Mouse (Mus musculus): Measurements from ENCODE around the gene Rplp2. TPM values are rescaled to one million over a fixed set of nuclear protein-coding genes. Genes with fewer than 3 reads are reported as not detected.

Rplp2 gene
- polyA plus RNA-seq, 1 experiment from 2014 or later = 1,709 TPM

GRCm38 (mm10) chr7:141433517-141434400 lies 13.4 kb upstream of the Rplp2 start:
- WGBS = 73% methylated on average over 15 of the region's 15 CpGs
- H3K9ac ChIP-seq (ENCODE audit: low read length) = peak overlapping the region; percentile 45
- no peaks in the 10 kb centered on the region for H3K27me3 ChIP-seq (replicated peaks; ENCODE audit: control insufficient read depth, insufficient read depth, low read length)
- DNase-seq (ENCODE audit: low spot score) (no peak), ATAC-seq (replicated peaks; ENCODE audit: low FRiP score, low TSS enrichment, low read depth) (no peak)
- H3K27ac ChIP-seq (ENCODE audit: low read depth) = no peak overlapping the region
- H3K9me3 ChIP-seq (ENCODE audit: control insufficient read depth, low read length) = no peaks in the 10 kb centered on the region
- H3K4me2 ChIP-seq (ENCODE audit: low read length) = peak overlapping the region; percentile 88
- peaks cover 30% of the 10 kb centered on the region for H3K4me1 ChIP-seq (replicated peaks; ENCODE audit: control insufficient read depth, insufficient read depth, low read length)
- peak overlapping the region; percentile 46 for H3K4me3 ChIP-seq (ENCODE audit: low read depth, low read length)
- H3K36me3 ChIP-seq (ENCODE audit: control insufficient read depth, insufficient read depth, low read length) = peaks cover 47% of the 10 kb centered on the region

GRCm38 (mm10) chr7:141434464-141434863 lies 12.7 kb upstream of the Rplp2 start:
- no peaks in the 10 kb centered on the region for H3K27me3 ChIP-seq (replicated peaks; ENCODE audit: control insufficient read depth, insufficient read depth, low read length)
- DNase-seq (ENCODE audit: low spot score) = peak; percentile 65
- peak overlapping the region; percentile 23; the same call in 1 of the 2 replicates for H3K27ac ChIP-seq (ENCODE audit: low read depth)
- WGBS = 23% methylated on average over 8 of the region's 8 CpGs
- no peak for ATAC-seq (replicated peaks; ENCODE audit: low FRiP score, low TSS enrichment, low read depth)
- peak overlapping the region; percentile 45 for H3K9ac ChIP-seq (ENCODE audit: low read length)
- peaks cover 28% of the 10 kb centered on the region for H3K4me1 ChIP-seq (replicated peaks; ENCODE audit: control insufficient read depth, insufficient read depth, low read length)
- no peaks in the 10 kb centered on the region for H3K9me3 ChIP-seq (ENCODE audit: control insufficient read depth, low read length)
- peaks cover 54% of the 10 kb centered on the region for H3K36me3 ChIP-seq (ENCODE audit: control insufficient read depth, insufficient read depth, low read length)
- peak overlapping the region; percentile 46 for H3K4me3 ChIP-seq (ENCODE audit: low read depth, low read length)
- H3K4me2 ChIP-seq (ENCODE audit: low read length) = peak overlapping the region; percentile 88

GRCm38 (mm10) chr7:141435129-141435855 lies 11.9 kb upstream of the Rplp2 start:
- Histone ChIP-seq H3K4me3 (ENCODE audit: low read depth, low read length) (peak overlapping the region; percentile 46), H3K36me3 (ENCODE audit: control insufficient read depth, insufficient read depth, low read length) (peaks cover 60% of the 10 kb centered on the region), H3K27me3 (replicated peaks; ENCODE audit: control insufficient read depth, insufficient read depth, low read length) (no peaks in the 10 kb centered on the region), H3K4me1 (replicated peaks; ENCODE audit: control insufficient read depth, insufficient read depth, low read length) (peaks cover 28% of the 10 kb centered on the region), H3K9me3 (ENCODE audit: control insufficient read depth, low read length) (no peaks in the 10 kb centered on the region), H3K9ac (ENCODE audit: low read length) (peak overlapping the region; percentile 45; the same call in 1 of the 2 replicates), H3K4me2 (ENCODE audit: low read length) (peak overlapping the region; percentile 88), H3K27ac (ENCODE audit: low read depth) (peak overlapping the region; percentile 23; the same call in 1 of the 2 replicates)
- ATAC-seq (replicated peaks; ENCODE audit: low FRiP score, low TSS enrichment, low read depth) = 0 out of 2 replicates have a peak, but pooled peaks have one; percentile 22
- WGBS = 6% methylated on average over 17 of the region's 17 CpGs
- peak; percentile 82 for DNase-seq (ENCODE audit: low spot score)

GRCm38 (mm10) chr7:141435856-141436522 lies 11.2 kb upstream of the Rplp2 start:
- no peak overlapping the region for H3K9ac ChIP-seq (ENCODE audit: low read length)
- 82% methylated on average over 9 of the region's 9 CpGs for WGBS
- H3K9me3 ChIP-seq (ENCODE audit: control insufficient read depth, low read length) = no peaks in the 10 kb centered on the region
- no peak overlapping the region for H3K27ac ChIP-seq (ENCODE audit: low read depth)
- no peak overlapping the region for H3K4me3 ChIP-seq (ENCODE audit: low read depth, low read length)
- DNase-seq (ENCODE audit: low spot score) (no peak), ATAC-seq (replicated peaks; ENCODE audit: low FRiP score, low TSS enrichment, low read depth) (no peak)
- peaks cover 32% of the 10 kb centered on the region for H3K4me1 ChIP-seq (replicated peaks; ENCODE audit: control insufficient read depth, insufficient read depth, low read length)
- H3K4me2 ChIP-seq (ENCODE audit: low read length) = peak overlapping the region; percentile 88
- H3K27me3 ChIP-seq (replicated peaks; ENCODE audit: control insufficient read depth, insufficient read depth, low read length) = no peaks in the 10 kb centered on the region
- H3K36me3 ChIP-seq (ENCODE audit: control insufficient read depth, insufficient read depth, low read length) = peaks cover 58% of the 10 kb centered on the region

GRCm38 (mm10) chr7:141436523-141436892 lies 10.7 kb upstream of the Rplp2 start:
- Histone ChIP-seq H3K9me3 (ENCODE audit: control insufficient read depth, low read length) (no peaks in the 10 kb centered on the region), H3K4me3 (ENCODE audit: low read depth, low read length) (peak overlapping the region; percentile 63), H3K27me3 (replicated peaks; ENCODE audit: control insufficient read depth, insufficient read depth, low read length) (no peaks in the 10 kb centered on the region), H3K4me1 (replicated peaks; ENCODE audit: control insufficient read depth, insufficient read depth, low read length) (peaks cover 32% of the 10 kb centered on the region), H3K9ac (ENCODE audit: low read length) (peak overlapping the region; percentile 66), H3K4me2 (ENCODE audit: low read length) (peak overlapping the region; percentile 88), H3K36me3 (ENCODE audit: control insufficient read depth, insufficient read depth, low read length) (peaks cover 58% of the 10 kb centered on the region), H3K27ac (ENCODE audit: low read depth) (no peak overlapping the region)
- 49% methylated on average over 2 of the region's 2 CpGs for WGBS
- ATAC-seq (replicated peaks; ENCODE audit: low FRiP score, low TSS enrichment, low read depth) = no peak
- no peak for DNase-seq (ENCODE audit: low spot score)

- Histone ChIP-seq H3K4me3 (ENCODE audit: low read depth, low read length) (peak within 1 kb of the TSS; percentile 63), H3K36me3 (ENCODE audit: control insufficient read depth, insufficient read depth, low read length) (peaks cover 51% of the 10 kb centered on the region), H3K27me3 (replicated peaks; ENCODE audit: control insufficient read depth, insufficient read depth, low read length) (no peaks in the 10 kb centered on the region), H3K9me3 (ENCODE audit: control insufficient read depth, low read length) (no peaks in the 10 kb centered on the region), H3K27ac (ENCODE audit: low read depth) (peak within 1 kb of the TSS; percentile 51; the same call in 1 of the 2 replicates), H3K4me2 (ENCODE audit: low read length) (peak within 1 kb of the TSS; percentile 88), H3K9ac (ENCODE audit: low read length) (peak within 1 kb of the TSS; percentile 66), H3K4me1 (replicated peaks; ENCODE audit: control insufficient read depth, insufficient read depth, low read length) (peaks cover 33% of the 10 kb centered on the region)
- peak; percentile 92 for DNase-seq (ENCODE audit: low spot score)
- WGBS = 5% methylated on average over 53 of the region's 53 CpGs
- ATAC-seq (replicated peaks; ENCODE audit: low FRiP score, low TSS enrichment, low read depth) = peak; percentile 76
Measured at GRCm38 (mm10) chr7:141437178-141438120, 9.7 kb upstream of the Rplp2 start, which contains the start of gene Slc25a22. Gene Slc25a22 (minus strand): TSS chr7:141437892.

GRCm38 (mm10) chr7:141438201-141438968 lies 8.8 kb upstream of the Rplp2 start:
- Histone ChIP-seq H3K36me3 (ENCODE audit: control insufficient read depth, insufficient read depth, low read length) (peaks cover 42% of the 10 kb centered on the region), H3K4me2 (ENCODE audit: low read length) (no peak overlapping the region), H3K27me3 (replicated peaks; ENCODE audit: control insufficient read depth, insufficient read depth, low read length) (no peaks in the 10 kb centered on the region), H3K4me3 (ENCODE audit: low read depth, low read length) (no peak overlapping the region), H3K4me1 (replicated peaks; ENCODE audit: control insufficient read depth, insufficient read depth, low read length) (peaks cover 42% of the 10 kb centered on the region), H3K9me3 (ENCODE audit: control insufficient read depth, low read length) (no peaks in the 10 kb centered on the region), H3K9ac (ENCODE audit: low read length) (no peak overlapping the region), H3K27ac (ENCODE audit: low read depth) (no peak overlapping the region)
- ATAC-seq (replicated peaks; ENCODE audit: low FRiP score, low TSS enrichment, low read depth) = no peak
- WGBS = 93% methylated on average over 12 of the region's 12 CpGs
- no peak for DNase-seq (ENCODE audit: low spot score)

Measured in intestine, embryonic 14.5 days (tissue).